ENCODE assay signal across 8 mouse cellular contexts in the genomic region with DNA sequence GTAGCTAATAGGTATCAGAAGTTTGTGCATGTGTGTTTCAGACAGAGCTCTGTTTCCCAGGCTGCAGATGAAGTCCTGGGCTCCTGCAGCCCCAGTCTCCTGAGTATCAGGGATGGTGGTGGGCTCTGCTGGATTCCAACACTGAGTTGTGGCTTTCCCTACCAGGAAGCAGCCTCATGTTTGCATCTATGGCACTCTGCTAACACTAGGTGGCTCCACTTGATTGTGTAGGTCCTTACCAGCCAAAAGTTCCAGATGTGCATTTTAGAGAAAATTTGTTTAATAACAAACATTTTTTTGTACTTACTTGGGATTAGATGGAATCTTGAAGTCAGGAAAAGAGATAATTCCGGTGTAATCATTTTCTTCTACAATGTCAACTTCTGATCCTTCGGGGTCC. TPM values are rescaled to one million over a fixed set of nuclear protein-coding genes. Genes with fewer than 3 reads are reported as not detected.
DNase-seq lines count a peak whose midpoint lies in the region; ATAC-seq and TF ChIP-seq lines count a peak whose summit lies in the region.

No protein-coding gene starts in this region.

- no peak for TF ChIP-seq POLR2A in limb, embryonic 14.5 days (IDR thresholded peaks at IDR 0.05; ENCODE audit: borderline replicate concordance, extremely low read depth, insufficient read depth, insufficient read length)

- ATAC-seq in limb, embryonic 14.5 days (ENCODE audit: low FRiP score, low read depth) = no peak
- no peak for ATAC-seq in cerebellum, adult (ENCODE audit: insufficient number of reproducible peaks, low FRiP score, low TSS enrichment)

- no peak overlapping the region for H3K4me3 ChIP-seq in limb, embryonic 14.5 days (replicated peaks; ENCODE audit: low read length)

- H3K9me3 ChIP-seq in limb, embryonic 14.5 days (ENCODE audit: control insufficient read depth, low read length) = no peaks in the 10 kb centered on the region

- DNase-seq in gastrocnemius, adult 18-20 months (ENCODE audit: low spot score) = peak; percentile 9
- DNase-seq in gastrocnemius, adult 8-10 months (ENCODE audit: low spot score in 2 of 2) = no peak
- DNase-seq in right cerebral cortex, adult 2 months (ENCODE audit: low spot score in 2 of 2) = peak; percentile 27 to 34
- DNase-seq in right cerebral cortex, postnatal 36 days (ENCODE audit: low spot score in 2 of 2) = no peak
- DNase-seq in embryo, embryonic 11.5 days (ENCODE audit: low read depth, low spot score) = peak; percentile 22
- DNase-seq in limb, embryonic 14.5 days (ENCODE audit: low spot score) = peak; percentile 35
- DNase-seq in testis, postnatal 14 days (ENCODE audit: low spot score) = no peak

- no peaks in the 10 kb centered on the region for H3K36me3 ChIP-seq in limb, embryonic 14.5 days (ENCODE audit: control insufficient read depth, insufficient read depth, low read length)

- no peaks in the 10 kb centered on the region for H3K4me1 ChIP-seq in limb, embryonic 14.5 days (ENCODE audit: control insufficient read depth, insufficient read depth, low read length)

- H3K27me3 ChIP-seq in limb, embryonic 14.5 days (ENCODE audit: control insufficient read depth, insufficient read depth, low read length) = no peaks in the 10 kb centered on the region

- 76% methylated on average over 2 of the region's 2 CpGs for WGBS in limb, embryonic 14.5 days

- H3K4me2 ChIP-seq in limb, embryonic 14.5 days (replicated peaks; ENCODE audit: low read depth, low read length, severe bottlenecking) = no peak overlapping the region

- no peak overlapping the region for H3K9ac ChIP-seq in limb, embryonic 14.5 days (ENCODE audit: low read depth, low read length, severe bottlenecking)

- H3K27ac ChIP-seq in limb, embryonic 14.5 days (replicated peaks; ENCODE audit: low read depth, low read length) = no peak overlapping the region

RNA-seq across cellular contexts. Expression of a gene that starts 16.3 kb away (rescaled TPM):
- under 1 TPM in 1 of 2 experiments, not detected in 1; 0.19 TPM for total RNA-seq in gastrocnemius, adult 18-20 months (2021)
- under 1 TPM in 1 of 4 experiments, not detected in 3; 0.21 TPM for total RNA-seq in gastrocnemius, adult 8-10 months (2022)
- polyA plus RNA-seq in limb, embryonic 14.5 days (2012; rRNA removed) = 0.17 and 0.33 TPM in 2 replicates
- polyA plus RNA-seq in limb, embryonic 14.5 days (2014; fragmentation: Nextera tagmentation; extraction: Ambion mirVana) = 0.29 TPM in 1 of 2 replicates, not detected in the other

RNA-seq across cellular contexts. Expression of a gene that starts 56.4 kb away (rescaled TPM):
- not detected for total RNA-seq in gastrocnemius, adult 18-20 months (2021)
- total RNA-seq in gastrocnemius, adult 8-10 months (2022) = under 1 TPM in 1 of 4 experiments, not detected in 3; 0.16 TPM
- 0.98 and 1.1 TPM in 2 replicates for polyA plus RNA-seq in limb, embryonic 14.5 days (2012; rRNA removed)
- not detected in 2 replicates for polyA plus RNA-seq in limb, embryonic 14.5 days (2014; fragmentation: Nextera tagmentation; extraction: Ambion mirVana)

Comparison
In these comparisons a context has a peak if more than half of its experiments do, and no peak if none do; other contexts are left out.
1. DNase-seq: peak in gastrocnemius, adult 18-20 months (single experiment), right cerebral cortex, adult 2 months (2 of 2), embryo, embryonic 11.5 days (single experiment) and limb, embryonic 14.5 days (single experiment); none in gastrocnemius, adult 8-10 months (0 of 2), right cerebral cortex, postnatal 36 days (0 of 2) and testis, postnatal 14 days (single experiment).